Mouse (Mus musculus) hematopoietic stem cell, adult 5-6 weeks (primary cell): ENCODE data around the gene Pcid2. TPM values are rescaled to one million over a fixed set of nuclear protein-coding genes. Genes with fewer than 3 reads are reported as not detected.

ENCODE experiments used
- ATAC-seq, 2 experiments: fragments of 125-278 bp in 1 of 2; replicated peaks in 1 of 2; 2 replicates each; pipeline ENCODE4 v1.8.0; 2016 to 2017; ENCODE audit warnings: inconsistent platforms in 2 of 2, mild to moderate bottlenecking in 2 of 2, moderate number of reproducible peaks in 2 of 2, low read depth in 1 of 2, moderate TSS enrichment in 1 of 2; ENCODE audit not compliant: low FRiP score in 2 of 2, poor library complexity in 2 of 2, severe bottlenecking in 2 of 2, insufficient read depth in 1 of 2, low TSS enrichment in 1 of 2
- total RNA-seq: library from RNA; stranded (forward); fragments of 172-1452, 232-1000 nt; gene quantifications from 2 replicates; pipeline ENCODE4 v1.2.3, GENCODE M21; 2017

The Pcid2 gene
- total RNA-seq, 1 experiment from 2014 or later = 36.3 TPM

DNA sequence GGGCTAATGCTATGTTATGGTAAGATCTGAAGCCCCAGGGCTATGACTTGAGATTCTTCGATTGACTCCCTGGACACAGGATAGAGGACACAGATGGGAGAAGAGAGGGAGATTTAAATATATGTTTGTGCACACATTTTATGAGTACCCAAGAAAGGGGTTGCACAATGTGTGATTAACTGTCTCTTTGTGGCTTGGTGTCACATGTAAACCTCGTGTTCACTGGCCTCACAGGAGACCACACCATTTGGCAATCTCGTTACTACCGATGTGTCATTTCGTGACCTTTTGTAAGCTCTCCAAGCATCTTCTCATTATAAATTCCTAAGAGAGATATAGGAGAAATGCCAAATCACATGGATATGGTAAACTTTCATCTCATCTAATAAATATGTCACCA is 77.6 kb downstream of the Pcid2 start:
- ATAC-seq = peak in 1 of 2 experiments; percentile 29; a peak in 1 of 4 replicates

Other genes with a start within 250 kb of the Pcid2 start
- gene Mcf2l, start 231.7 kb downstream of the Pcid2 start, total RNA-seq = 3.1 and 10.7 TPM in 2 replicates
- 0.31 and 0.79 TPM in 2 replicates for gene F7, start 79.4 kb downstream of the Pcid2 start, total RNA-seq
- gene F10, start 68.2 kb downstream of the Pcid2 start, total RNA-seq = 1.1 and 5.2 TPM in 2 replicates
- gene Proz, start 44.5 kb downstream of the Pcid2 start, total RNA-seq = not detected in 2 replicates
- gene Cul4a, start 162 bp upstream of the Pcid2 start, total RNA-seq = 99.8 and 127 TPM in 2 replicates
- 138 and 151 TPM in 2 replicates for gene Lamp1, start 53.7 kb upstream of the Pcid2 start, total RNA-seq
- 0.63 and 1.2 TPM in 2 replicates for gene Grtp1, start 95.2 kb upstream of the Pcid2 start, total RNA-seq
- not detected in 2 replicates for gene Adprhl1, start 148.7 kb upstream of the Pcid2 start, total RNA-seq
- 17.7 and 22.1 TPM in 2 replicates for gene Dcun1d2, start 182.7 kb upstream of the Pcid2 start, total RNA-seq
- 7.8 and 8.9 TPM in 2 replicates for gene Tmco3, start 182.7 kb upstream of the Pcid2 start, total RNA-seq
- gene Tfdp1, start 233.3 kb upstream of the Pcid2 start, total RNA-seq = 110 and 129 TPM in 2 replicates